Mouse (Mus musculus) T-helper 17 cell (primary cell): ENCODE measurements at regions not wholly inside any gene's neighbourhood (a gene's known extent, or its start where the extent isn't known, plus 50 kb on each side); places are given as distances from the start of the nearest gene placed in this dataset.

Source experiments
- in situ Hi-C, 2 experiments: fragments of 300-600 bp; cut with MboI, MseI; formaldehyde crosslinking; loops; 1 replicate in 1 of 2; 2 replicates in 1 of 2; pipeline ENCODE4 v1.15.1; 2025; ENCODE audit warnings: high pct_unique_total_duplicates in 2 of 2

DNA sequence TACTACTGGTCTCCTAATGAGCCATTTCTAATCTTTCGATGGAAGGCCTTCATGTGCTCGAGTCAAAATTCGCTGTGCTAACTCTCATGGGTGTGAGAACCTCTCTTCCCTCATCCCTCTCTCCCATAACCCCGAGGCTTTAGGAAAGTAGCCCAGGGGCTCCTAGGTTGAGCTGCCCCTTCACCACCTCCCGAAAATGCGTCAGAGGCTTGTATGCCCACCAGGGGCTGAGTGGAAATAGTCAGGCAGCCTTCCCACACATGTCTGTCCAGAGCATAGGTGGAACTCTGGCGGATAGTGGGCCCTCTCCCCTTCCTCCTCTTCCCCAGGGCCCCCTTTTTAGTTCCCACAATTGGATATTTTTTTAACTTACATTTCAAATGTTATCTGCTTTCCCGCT, 56.5 kb upstream of the Gm15085 start:
- in situ Hi-C loops, result loop anchor here (10.0 to 25.0 kb wide), 5 partner anchors 179 to 1279 kb away; partner anchors contain the start of gene Gm8334 (in 1 of the 2)
